Mouse (Mus musculus) kidney, postnatal 4 days (tissue): ENCODE data around the gene Spop.

Experiments
- DNase-seq, 2 experiments: peaks; one replicate each; pipeline ENCODE4 v3.0.0; 2021; ENCODE audit warnings: mixed read lengths in 2 of 2

Spop gene

GRCm38 (mm10) chr11:95420880-95421435 is 7.1 kb downstream of the Spop start:
- no peak for DNase-seq

GRCm38 (mm10) chr11:95423505-95423904 is 9.6 kb downstream of the Spop start:
- peak in 1 of 2 experiments; percentile 35 for DNase-seq

DNA sequence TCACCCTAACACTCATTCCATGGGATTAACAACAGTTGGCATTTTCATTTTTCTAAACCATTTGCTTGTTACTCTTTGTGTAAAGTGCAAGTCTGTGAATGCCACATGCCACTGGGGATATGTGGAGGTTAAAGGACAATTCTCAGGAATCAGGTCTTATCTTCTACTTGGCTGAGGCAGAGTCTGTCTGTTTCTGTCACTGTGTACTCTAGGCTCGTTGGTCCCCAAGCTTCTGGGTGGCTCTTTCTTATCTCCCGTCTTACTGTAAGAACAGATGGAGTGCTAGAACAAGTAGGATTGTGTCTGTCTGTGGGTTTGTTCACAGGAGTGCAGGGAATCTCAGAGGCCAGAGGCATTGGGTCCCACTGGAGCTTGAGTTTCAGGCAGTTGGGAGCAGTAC is 17.5 kb downstream of the Spop start:
- DNase-seq: no peak

DNA sequence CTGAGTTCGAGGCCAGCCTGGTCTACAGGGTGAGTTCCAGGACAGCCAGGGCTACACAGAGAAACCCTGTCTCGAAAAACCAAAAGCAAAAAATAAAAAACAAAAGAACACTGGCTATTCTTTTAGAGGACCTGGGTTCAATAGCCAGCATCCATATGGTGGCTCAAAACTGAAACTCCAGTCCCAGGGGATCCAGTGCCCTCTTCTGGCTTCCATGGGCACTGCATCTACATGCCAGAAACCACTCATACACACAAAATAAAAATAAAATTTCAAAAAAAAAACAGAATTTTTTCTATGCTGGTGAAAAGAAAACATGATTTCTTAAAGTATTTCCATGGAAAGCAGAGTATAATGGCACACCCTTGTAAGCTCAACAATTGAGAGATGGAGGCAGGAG is 18.3 kb downstream of the Spop start:
- peak; percentile 51 to 55 for DNase-seq

DNA sequence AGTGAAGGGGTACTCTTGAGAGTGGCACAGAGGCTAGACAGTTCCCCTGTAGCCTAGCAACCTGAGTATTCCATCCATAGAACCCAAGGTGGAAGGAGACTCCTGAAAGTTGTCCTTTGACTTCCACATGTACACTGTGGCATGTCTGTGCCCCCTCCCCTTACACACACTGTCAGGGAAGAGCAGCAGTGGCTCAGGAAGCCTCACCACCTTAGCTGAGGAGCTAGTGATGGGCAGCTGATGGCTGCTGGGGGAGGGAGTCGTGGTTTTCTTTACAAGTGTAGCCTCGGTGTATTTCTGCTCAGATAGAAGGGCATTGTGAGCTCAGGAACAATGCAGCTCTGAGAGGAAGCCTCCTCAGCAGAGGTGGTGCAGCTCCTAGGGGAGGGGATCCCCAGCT is 31.5 kb downstream of the Spop start:
- no peak for DNase-seq

DNA sequence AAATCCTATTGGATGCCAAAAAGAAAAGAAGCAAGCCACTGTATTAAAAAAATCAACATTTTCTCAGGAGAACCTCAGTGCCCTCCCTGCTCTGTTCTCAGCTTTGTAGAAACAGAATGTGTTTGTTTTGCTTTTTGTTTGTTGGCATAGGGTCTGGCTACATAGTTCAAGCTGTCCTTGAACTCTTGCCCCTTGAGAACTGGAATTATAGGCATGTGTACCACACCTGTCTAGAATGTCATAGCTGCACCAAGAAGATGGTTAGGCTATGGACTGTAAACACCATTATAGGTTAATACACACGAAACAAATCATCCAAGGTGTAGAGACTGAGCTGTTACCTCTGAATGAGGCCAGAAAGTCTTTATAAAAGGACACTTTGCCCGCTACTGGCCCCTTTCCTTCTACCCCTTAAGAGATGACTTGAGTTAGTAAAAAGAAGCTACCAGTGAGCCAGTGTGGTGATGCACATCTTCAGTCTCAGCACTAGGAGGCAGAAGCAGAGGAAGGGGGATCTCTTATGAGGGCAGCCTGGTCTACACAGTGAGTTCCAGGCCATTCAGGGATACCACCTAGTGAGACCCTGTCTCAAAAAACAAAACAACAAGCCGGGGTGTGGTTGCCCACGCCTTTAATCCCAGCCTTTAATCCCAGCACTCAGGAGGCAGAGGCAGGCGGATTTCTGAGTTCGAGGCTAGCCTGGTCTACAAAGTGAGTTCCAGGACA is 32.9 kb downstream of the Spop start:
- DNase-seq: no peak

DNA sequence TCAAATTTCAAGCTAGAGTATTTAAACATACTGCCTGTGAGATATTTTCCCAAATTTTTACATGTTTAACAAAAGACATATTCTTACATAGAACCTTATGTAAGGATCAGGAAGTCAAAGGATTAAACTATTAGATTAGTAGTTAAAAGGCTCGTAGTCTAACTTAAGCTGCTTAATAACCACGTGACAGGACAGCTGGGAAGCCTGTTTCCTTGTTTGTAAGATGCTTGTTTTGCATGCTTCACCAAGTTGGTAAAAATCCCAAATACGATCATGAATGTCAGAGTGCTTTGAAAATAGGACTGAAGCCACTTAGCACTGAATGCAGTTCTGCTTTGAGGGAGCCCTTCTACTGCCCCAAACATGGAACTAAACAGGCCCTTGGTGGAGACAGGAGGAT is 34.5 kb downstream of the Spop start:
- DNase-seq: no peak

GRCm38 (mm10) chr11:95455331-95455730 is 41.5 kb downstream of the Spop start:
- DNase-seq: no peak

DNA sequence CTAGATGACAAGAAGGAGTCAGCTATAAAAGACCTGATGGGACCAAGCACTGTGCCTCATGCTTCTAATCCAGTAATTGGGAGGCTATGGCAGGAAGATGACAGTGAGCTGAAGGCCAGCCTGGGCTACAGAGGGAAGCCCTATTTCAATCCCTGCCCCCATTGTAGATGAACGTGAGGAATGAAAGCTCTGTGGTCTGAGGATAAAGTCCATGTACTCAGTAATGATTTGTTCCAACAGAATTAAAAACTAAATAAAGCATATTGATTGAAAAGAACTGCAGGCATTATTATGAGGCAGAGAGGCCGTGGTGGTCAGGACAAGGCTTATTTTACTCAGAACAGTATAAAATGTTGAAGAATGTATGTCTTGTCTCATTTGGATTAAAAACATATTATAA is 47.0 kb downstream of the Spop start:
- DNase-seq: no peak

- DNase-seq: no peak
These were observed 48.3 kb downstream of the Spop start for GRCm38 (mm10) chr11:95462168-95462567.

- no peak for DNase-seq
These were observed 53.9 kb downstream of the Spop start for GRCm38 (mm10) chr11:95467731-95468130.

DNA sequence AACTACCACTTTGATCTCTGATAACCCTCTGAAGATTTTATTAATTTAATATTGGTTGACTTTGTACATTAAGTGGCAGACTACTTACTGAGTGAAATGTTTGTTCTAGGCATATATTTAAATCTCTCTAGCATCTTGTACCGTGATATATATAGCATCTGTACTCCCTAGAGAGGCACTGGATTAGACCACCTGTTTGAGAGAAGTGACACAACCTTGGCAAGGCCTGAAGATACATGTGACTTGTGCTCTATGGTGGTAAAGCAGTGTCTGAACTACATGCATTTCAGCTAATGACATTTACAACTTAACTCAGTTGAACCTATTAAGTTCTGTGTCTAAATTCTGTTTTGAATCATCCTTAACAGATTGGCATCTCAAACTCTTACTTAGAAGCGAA is 59.1 kb downstream of the Spop start:
- DNase-seq: no peak

DNA sequence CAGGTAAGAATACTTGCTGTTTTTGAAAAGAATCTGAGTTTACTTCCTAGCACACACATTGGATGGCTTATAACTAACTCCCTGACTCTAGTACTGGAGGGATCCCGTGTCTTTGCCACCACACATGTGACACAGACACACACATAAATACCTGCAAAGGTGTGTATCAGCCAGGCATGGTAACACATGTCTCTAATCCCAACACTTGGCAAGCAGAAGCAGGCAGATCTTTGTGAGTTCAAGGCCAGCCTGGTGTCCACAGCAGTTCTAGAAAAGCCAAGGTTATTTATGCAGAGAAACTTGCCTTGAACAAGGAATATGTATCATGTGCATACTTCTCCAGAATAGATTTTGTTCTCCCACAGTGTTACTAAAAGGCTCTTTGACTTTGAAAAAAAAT is 59.6 kb downstream of the Spop start:
- no peak for DNase-seq

DNA sequence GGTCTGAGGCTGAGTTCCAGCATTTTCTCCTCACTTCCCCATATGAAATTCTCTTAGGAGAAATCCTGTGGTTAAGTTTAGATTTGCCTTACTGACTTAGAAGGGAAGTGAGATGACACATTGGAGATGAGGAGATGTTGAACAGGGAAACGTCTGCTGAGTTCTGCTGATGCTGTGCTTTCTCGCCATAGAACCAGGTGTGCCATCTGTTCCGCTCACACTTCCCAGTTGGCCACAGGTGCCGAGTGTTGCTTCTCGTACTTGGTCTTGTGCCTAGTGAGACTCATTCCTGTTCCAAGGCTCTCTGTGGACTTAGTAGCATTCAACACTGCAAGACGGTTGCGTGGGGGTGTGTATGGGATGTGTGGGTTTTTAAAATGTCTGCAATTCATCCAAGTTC is 62.4 kb downstream of the Spop start:
- DNase-seq: no peak

- no peak for DNase-seq
These were observed 65.6 kb downstream of the Spop start for GRCm38 (mm10) chr11:95479458-95479857.

DNA sequence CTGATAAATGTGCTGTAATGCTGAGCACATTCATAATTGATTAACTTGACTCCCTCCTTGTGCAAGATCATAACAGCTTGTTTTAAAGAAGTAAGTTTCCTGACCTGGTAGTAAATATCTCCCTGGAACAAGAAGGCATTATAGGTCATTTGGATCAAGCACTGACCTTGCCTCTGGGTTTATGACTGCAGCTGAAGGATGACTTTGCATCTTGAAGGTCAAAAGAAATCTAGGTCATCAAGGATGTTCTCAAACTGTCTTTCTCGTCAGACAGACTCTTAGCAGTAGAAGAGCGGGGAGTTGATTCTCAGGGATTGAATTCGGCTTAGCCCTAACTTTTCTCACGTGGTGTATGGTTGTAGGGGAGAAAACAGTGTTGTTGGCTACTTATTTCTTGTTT is 66.8 kb downstream of the Spop start:
- DNase-seq: no peak

GRCm38 (mm10) chr11:95485634-95486033 is 71.8 kb downstream of the Spop start:
- DNase-seq: no peak

DNA sequence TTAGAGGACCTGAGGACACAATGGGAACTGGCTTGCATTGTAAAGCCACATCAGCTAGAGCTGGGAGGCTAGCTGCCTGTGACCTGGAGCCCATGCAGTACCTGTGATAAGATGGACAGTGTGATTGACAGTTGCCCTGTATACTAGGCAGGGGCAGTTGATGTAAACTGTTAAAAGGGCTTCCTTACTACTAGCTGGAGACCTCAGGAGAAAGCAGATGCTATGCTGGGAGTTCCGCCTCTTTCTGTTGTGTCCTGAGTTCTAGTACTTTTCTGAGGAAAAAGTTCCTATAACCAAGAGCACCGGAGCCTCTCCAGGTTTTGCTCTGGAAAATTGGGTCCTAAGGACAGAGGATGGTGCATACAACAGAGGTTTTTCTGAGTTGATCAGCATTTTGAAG is 73.4 kb downstream of the Spop start:
- no peak for DNase-seq

- no peak for DNase-seq
These were observed 76.2 kb downstream of the Spop start for GRCm38 (mm10) chr11:95490104-95490503.

- DNase-seq: no peak
These were observed 78.4 kb downstream of the Spop start for GRCm38 (mm10) chr11:95492256-95492655.

DNA sequence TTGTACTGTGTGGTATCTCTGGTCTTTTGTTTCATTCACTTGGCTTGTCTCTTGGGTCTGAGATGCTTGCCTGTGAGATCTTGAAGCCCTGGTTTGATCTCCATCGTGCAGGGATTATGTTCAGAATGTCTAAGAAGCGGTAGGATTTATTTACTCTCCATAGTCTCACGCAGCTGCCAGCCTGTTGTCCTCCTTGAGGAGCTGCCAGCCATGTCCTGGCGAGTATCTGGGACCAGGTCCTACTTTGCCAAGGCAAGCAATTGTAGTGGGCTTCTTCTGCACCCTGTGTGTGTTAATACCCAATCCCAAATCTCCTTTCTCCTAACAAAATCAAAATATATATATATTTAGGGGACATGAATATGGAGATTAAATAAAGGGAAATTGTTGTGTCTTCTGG is 79.1 kb downstream of the Spop start:
- DNase-seq: no peak

- no peak for DNase-seq
These were observed 80.1 kb downstream of the Spop start for GRCm38 (mm10) chr11:95493950-95494349.

DNA sequence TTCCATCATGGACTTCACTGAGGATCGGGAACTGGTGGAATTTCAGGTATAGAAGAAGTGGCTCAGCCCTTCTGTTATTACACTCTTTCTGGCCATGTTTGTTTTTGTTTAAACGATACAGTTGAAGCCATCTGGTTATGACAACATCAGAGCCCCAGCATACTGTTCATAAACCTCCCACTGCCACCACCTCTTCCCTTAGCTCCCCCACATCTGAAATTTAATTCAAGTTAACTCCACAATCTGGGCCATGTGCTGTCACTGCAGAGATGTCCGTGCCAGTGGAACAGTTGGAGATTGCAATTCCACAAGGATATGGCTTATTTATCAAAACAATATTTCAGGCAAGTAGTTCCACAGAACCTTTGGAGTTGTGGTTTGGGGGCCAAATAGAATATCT is 80.5 kb downstream of the Spop start:
- no peak for DNase-seq

DNA sequence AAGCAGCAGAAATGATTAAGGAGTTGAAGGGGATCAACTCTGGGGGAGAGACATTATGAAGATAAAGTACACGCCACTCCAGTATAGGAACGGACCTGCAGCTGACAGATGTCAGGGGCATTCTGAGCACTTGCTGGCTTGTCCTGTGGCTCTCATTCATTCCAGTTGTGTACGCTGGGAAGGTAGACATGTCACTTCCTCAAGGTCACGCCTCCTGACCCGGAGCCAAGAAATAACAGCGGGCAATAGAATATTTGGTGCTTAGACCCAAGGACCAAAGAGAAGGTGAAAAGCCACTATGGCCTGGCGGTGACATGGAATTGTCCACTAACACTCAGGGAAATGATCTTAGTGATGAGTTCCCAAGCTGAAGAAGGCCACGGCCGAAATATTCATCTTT is 82.0 kb downstream of the Spop start:
- no peak for DNase-seq

DNA sequence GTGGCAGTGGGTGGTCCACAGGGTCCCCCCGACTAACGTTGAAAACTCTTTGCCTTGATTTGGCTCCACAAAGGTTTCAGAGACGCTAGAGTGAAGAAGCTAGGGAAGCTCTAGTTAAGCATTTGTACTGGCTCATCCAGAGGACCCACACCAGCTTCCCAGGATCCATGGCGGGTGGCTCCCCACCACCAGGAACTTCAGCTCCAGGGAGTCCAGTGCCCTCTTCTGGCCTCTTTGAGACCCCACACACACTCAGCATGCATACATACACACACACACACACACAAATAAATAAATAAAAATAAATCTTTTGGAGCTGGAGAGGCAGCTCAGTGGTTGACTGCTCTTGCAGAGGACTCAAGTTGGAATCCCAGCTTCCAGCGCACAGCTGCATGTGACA is 84.0 kb downstream of the Spop start:
- DNase-seq: no peak
